ENCODE assay signal across 25 mouse cellular contexts in genomic region chr6:116910607-116911006, GRCm38 (mm10).
"Had no signal": no experiment of that assay in that cellular context is flagged by ENCODE, and none has a peak within 500 bp of the region (broad histone marks: within the 10 kb centered on the region; RNA-seq: fewer than 3 reads in every experiment).

No protein-coding gene starts in this region.

- H3K36me3 ChIP-seq: heart, embryonic 10.5 days; heart, embryonic 12.5 days; hindbrain, embryonic 10.5 days; hindbrain, embryonic 12.5 days; limb, embryonic 13.5 days; limb, embryonic 15.5 days; liver, embryonic 13.5 days; liver, embryonic 15.5 days had no signal

- DNase-seq: gastrocnemius, adult 2 months; gastrocnemius, postnatal 10 days; gastrocnemius, postnatal 25 days; heart, adult 18-20 months; heart, postnatal 10 days; heart, postnatal 4 days; kidney, adult 11 months; kidney, adult 8-10 months; kidney, postnatal 14 days; layer of hippocampus, adult 9-11 months; layer of hippocampus, postnatal 36 days; left cerebral cortex, postnatal 4 days; liver, embryonic 13.5 days had no signal

- H3K4me1 ChIP-seq: heart, embryonic 10.5 days; heart, embryonic 12.5 days; hindbrain, embryonic 10.5 days; hindbrain, embryonic 12.5 days; limb, embryonic 13.5 days; limb, embryonic 15.5 days; liver, embryonic 13.5 days; liver, embryonic 15.5 days had no signal

- H3K27ac ChIP-seq: gastrocnemius, adult 2 months; heart, embryonic 10.5 days; hindbrain, embryonic 10.5 days; hindbrain, embryonic 12.5 days; hindbrain, embryonic 14.5 days; kidney, postnatal 0 days; limb, embryonic 13.5 days; limb, embryonic 15.5 days; liver, embryonic 13.5 days; liver, embryonic 15.5 days had no signal

- H3K9ac ChIP-seq: heart, embryonic 12.5 days; hindbrain, embryonic 12.5 days; hindbrain, embryonic 14.5 days; limb, embryonic 13.5 days; limb, embryonic 15.5 days; liver, embryonic 13.5 days; liver, embryonic 15.5 days had no signal

- H3K4me2 ChIP-seq: heart, embryonic 12.5 days; hindbrain, embryonic 12.5 days; hindbrain, embryonic 14.5 days; limb, embryonic 13.5 days; limb, embryonic 15.5 days; liver, embryonic 13.5 days; liver, embryonic 15.5 days had no signal

- H3K27me3 ChIP-seq: heart, embryonic 12.5 days; hindbrain, embryonic 12.5 days; limb, embryonic 13.5 days; limb, embryonic 15.5 days; liver, embryonic 13.5 days; liver, embryonic 15.5 days had no signal

- ATAC-seq: forebrain, embryonic 16.5 days; hindbrain, embryonic 16.5 days; inflammation-experienced regulatory T-cells, adult 6 months had no signal

- H3K4me3 ChIP-seq: gastrocnemius, adult 2 months; heart, embryonic 10.5 days; heart, embryonic 12.5 days; hindbrain, embryonic 10.5 days; hindbrain, embryonic 12.5 days; limb, embryonic 13.5 days; limb, embryonic 15.5 days; liver, embryonic 13.5 days; liver, embryonic 15.5 days had no signal

- H3K9me3 ChIP-seq: heart, embryonic 10.5 days; heart, embryonic 12.5 days; hindbrain, embryonic 10.5 days; hindbrain, embryonic 12.5 days; limb, embryonic 13.5 days; limb, embryonic 15.5 days; liver, embryonic 13.5 days; liver, embryonic 15.5 days had no signal
